Mouse (Mus musculus) intestine, embryonic 16.5 days (tissue): ENCODE data around the gene Kif26b. TPM values are rescaled to one million over a fixed set of nuclear protein-coding genes. Genes with fewer than 3 reads are reported as not detected.

Source experiments
- ATAC-seq: fragments of 200-750 bp; cut with Nextera tagmentation; 2 replicates; pipeline ENCODE4 v1.8.0; 2017; ENCODE audit warnings: moderate TSS enrichment, moderate library complexity
- H3K27ac ChIP-seq: fragments of 300-500 bp; sonication (generic); 2 replicates; pipeline ENCODE4 v1.5.1; 2014; ENCODE audit warnings: mild to moderate bottlenecking, low read length
- H3K27me3 ChIP-seq: fragments of 300-500 bp; sonication (generic); replicated peaks from 2 replicates; pipeline ENCODE4 v1.6.1; 2014; ENCODE audit warnings: low read length, control low read depth, mixed read lengths; ENCODE audit not compliant: control insufficient read depth, insufficient read depth
- H3K36me3 ChIP-seq: fragments of 300-500 bp; sonication (generic); 2 replicates; pipeline ENCODE4 v1.6.1; 2014; ENCODE audit warnings: low read length, control low read depth; ENCODE audit not compliant: control insufficient read depth, insufficient read depth
- H3K4me1 ChIP-seq: fragments of 300-500 bp; sonication (generic); 2 replicates; pipeline ENCODE4 v1.6.1; 2014; ENCODE audit warnings: low read length, control low read depth, mixed read lengths; ENCODE audit not compliant: control insufficient read depth, insufficient read depth
- H3K4me2 ChIP-seq: fragments of 300-500 bp; sonication (generic); 2 replicates; pipeline ENCODE4 v1.6.1; 2014; ENCODE audit warnings: low read depth, low read length, control low read depth
- H3K4me3 ChIP-seq: fragments of 300-500 bp; sonication (generic); 2 replicates; pipeline ENCODE4 v1.5.1; 2014; ENCODE audit warnings: mild to moderate bottlenecking, low read length
- H3K9ac ChIP-seq: fragments of 300-500 bp; sonication (generic); 2 replicates; pipeline ENCODE4 v1.6.1; 2014; ENCODE audit warnings: low read depth, low read length
- H3K9me3 ChIP-seq: fragments of 300-500 bp; sonication (generic); 2 replicates; pipeline ENCODE4 v1.6.1; 2016; ENCODE audit warnings: low read length, control low read depth; ENCODE audit not compliant: control insufficient read depth
- WGBS: fragments of 180-500 bp; shearing (Covaris S2); extraction: QIAGEN DNeasy Blood & Tissue Kit; methylation state at CpG from one replicate; pipeline ENCODE4 v1.1.7; 2014; 5-methylcytosine and 5-hydroxymethylcytosine counted together
- polyA plus RNA-seq: library from polyadenylated mRNA; unstranded; fragments of >200 nt; fragmentation: Nextera tagmentation; extraction: Ambion mirVana; gene quantifications from 2 replicates; pipeline ENCODE4 v1.2.1, GENCODE M21; 2015

Gene Kif26b
- polyA plus RNA-seq, 1 experiment from 2014 or later: 1.5 TPM

DNA sequence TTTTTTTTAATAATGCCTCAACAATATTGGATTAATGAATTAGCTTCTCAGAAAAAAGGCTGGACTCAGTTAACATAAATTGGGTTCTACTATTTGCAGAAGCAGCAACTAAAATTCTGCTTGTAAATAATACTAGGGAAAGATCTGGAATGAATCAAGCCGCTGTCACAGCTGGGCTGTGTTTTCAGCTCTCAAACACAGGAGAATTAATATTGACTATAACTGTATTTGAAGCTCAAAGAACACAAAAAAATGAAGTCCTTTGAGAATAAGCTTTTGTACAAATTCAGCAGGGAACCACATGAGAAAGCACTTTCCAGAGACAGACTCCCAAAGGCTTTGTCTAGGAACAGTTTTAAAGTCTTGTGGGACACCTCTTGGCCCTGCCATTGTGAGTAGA is 134.6 kb downstream of the Kif26b start:
- no peak overlapping the region for H3K4me2 ChIP-seq
- H3K4me3 ChIP-seq: no peak overlapping the region
- no peaks in the 10 kb centered on the region for H3K36me3 ChIP-seq
- H3K9ac ChIP-seq: no peak overlapping the region
- no peak overlapping the region for H3K27ac ChIP-seq
- H3K9me3 ChIP-seq: no peaks in the 10 kb centered on the region
- H3K4me1 ChIP-seq: no peaks in the 10 kb centered on the region; the same call in 1 of the 2 replicates
- no peak for ATAC-seq
- 61% methylated on average over 1 of the region's 1 CpGs for WGBS
- H3K27me3 ChIP-seq: no peaks in the 10 kb centered on the region

DNA sequence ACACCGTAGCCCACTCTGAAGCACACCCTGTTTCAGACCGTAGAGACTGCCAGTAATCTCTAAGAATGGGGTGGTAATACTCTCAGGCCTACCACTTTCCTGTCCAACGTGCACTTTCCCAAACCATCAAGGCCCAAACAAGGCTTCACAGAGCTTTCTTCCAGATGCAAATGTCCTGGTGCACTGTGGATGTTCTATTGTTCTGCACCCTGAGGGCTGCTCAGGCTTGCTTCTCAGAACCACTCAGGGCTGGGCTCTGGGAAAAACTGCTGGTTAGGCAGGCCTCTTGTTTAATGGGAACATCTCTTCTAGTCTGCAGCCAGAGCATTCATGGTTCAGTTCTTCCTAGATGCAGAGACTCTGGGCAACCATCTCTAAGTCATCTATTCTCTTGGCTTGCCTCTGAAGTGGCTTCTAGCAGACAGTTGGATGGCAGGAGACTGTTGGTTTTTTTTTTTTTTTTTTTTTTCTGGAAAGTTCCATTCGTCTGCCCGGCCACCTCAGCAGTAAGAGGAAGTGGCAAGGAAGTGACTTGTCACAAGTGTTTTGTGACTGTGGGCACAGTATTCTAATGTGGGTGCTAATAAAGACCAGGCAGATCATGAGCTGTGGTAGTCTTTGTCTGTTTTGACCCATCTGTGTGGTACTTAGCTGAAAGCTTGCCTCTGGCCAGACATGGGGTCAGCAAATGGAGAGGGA is 135.5 kb downstream of the Kif26b start:
- WGBS: 77% methylated on average over 5 of the region's 5 CpGs
- H3K9me3 ChIP-seq: no peaks in the 10 kb centered on the region
- no peak overlapping the region for H3K9ac ChIP-seq
- no peak overlapping the region for H3K27ac ChIP-seq
- no peak overlapping the region for H3K4me2 ChIP-seq
- no peak for ATAC-seq
- H3K4me1 ChIP-seq: no peaks in the 10 kb centered on the region; the same call in 1 of the 2 replicates
- no peaks in the 10 kb centered on the region for H3K36me3 ChIP-seq
- H3K4me3 ChIP-seq: no peak overlapping the region
- no peaks in the 10 kb centered on the region for H3K27me3 ChIP-seq

DNA sequence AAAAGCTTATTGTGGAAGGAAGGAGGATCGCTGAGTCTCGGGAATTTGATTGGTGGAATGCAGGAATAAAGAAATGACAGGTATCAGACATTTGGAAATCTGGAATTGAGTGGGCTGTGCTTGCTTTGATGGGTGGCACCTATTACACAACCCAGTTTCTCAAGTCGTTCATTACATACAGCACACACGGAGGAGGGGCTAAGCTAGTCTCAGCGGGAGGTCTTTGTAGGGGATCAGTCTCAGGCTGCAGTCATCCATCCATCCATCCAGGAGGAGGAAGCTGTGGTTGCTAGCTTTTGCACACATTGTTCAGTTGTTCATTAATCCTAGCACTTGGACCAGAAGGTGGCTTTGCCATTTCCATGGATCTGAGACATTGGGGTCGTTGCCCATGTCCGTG is 137.6 kb downstream of the Kif26b start:
- Histone ChIP-seq H3K4me3 (no peak overlapping the region), H3K4me2 (no peak overlapping the region), H3K9me3 (no peaks in the 10 kb centered on the region), H3K9ac (no peak overlapping the region), H3K36me3 (no peaks in the 10 kb centered on the region), H3K27ac (no peak overlapping the region), H3K27me3 (no peaks in the 10 kb centered on the region), H3K4me1 (no peaks in the 10 kb centered on the region; the same call in 1 of the 2 replicates)
- 78% methylated on average over 7 of the region's 7 CpGs for WGBS
- no peak for ATAC-seq

DNA sequence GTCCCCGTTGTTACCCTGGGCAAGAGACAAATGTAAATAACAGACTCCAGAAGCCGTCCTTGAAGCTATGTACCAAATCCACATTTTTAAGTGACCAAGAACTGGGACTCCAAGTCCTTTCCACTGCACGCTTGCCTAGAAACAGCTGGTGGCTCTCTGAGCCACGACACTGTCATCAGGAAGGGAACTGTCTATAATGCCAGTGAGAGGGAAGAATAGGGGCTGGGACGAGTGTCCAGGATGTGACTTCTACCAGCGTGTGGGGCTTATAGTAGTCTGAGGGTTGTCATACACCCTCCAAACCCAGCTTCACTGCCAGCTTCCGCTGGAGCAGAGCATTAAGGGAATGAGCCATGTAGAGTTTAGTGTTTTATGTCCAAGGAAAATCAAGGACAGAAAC is 138.9 kb downstream of the Kif26b start:
- no peak overlapping the region for H3K4me3 ChIP-seq
- H3K9me3 ChIP-seq: no peaks in the 10 kb centered on the region
- 61% methylated on average over 7 of the region's 7 CpGs for WGBS
- H3K36me3 ChIP-seq: no peaks in the 10 kb centered on the region
- no peaks in the 10 kb centered on the region; the same call in 1 of the 2 replicates for H3K4me1 ChIP-seq
- no peak for ATAC-seq
- H3K9ac ChIP-seq: no peak overlapping the region
- no peak overlapping the region for H3K4me2 ChIP-seq
- no peaks in the 10 kb centered on the region for H3K27me3 ChIP-seq
- H3K27ac ChIP-seq: no peak overlapping the region

DNA sequence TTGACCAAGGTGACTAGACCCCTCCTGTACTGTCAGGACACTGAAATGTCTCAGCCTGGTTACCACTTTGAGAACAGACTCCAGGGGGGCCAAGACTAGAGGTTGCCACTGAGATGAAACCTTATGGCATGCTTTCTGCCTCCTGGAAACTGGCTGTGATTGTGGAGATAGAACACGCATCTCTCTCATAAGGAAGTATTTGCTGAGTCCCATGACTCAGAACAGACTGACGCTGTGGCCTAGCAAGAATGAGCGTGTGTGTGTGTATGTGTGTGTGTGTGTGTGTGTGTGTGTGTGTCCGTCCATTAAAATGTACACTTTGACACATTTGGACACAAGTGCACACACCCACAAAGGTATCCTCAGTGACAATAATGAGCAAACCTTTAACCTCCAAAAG is 140.0 kb downstream of the Kif26b start:
- no peaks in the 10 kb centered on the region for H3K36me3 ChIP-seq
- no peak overlapping the region for H3K4me2 ChIP-seq
- no peak overlapping the region for H3K4me3 ChIP-seq
- no peaks in the 10 kb centered on the region for H3K9me3 ChIP-seq
- no peak overlapping the region for H3K27ac ChIP-seq
- no peaks in the 10 kb centered on the region; the same call in 1 of the 2 replicates for H3K4me1 ChIP-seq
- no peaks in the 10 kb centered on the region for H3K27me3 ChIP-seq
- 85% methylated on average over 4 of the region's 4 CpGs for WGBS
- no peak overlapping the region for H3K9ac ChIP-seq
- ATAC-seq: no peak

DNA sequence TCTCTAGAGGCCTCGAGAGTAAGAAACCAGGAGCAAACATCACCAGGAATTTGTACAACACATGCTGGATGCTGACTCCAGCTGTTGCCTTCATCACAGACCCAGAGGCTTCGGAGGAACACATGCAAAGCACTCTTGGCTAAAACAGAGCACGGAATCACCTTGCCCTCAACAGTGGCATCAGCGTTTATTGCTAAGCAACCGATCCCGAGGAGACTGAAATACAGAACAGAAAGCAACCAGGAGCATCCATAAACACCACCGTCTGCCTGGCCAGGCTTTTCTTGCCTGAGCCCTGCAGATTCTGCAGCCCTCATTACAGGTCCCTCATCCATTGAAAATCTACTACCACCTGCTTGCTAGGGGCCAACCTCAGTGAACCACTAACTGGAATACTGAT is 144.1 kb downstream of the Kif26b start:
- no peak for ATAC-seq
- WGBS: 49% methylated on average over 7 of the region's 7 CpGs
- H3K36me3 ChIP-seq: no peaks in the 10 kb centered on the region
- no peaks in the 10 kb centered on the region for H3K27me3 ChIP-seq
- H3K9ac ChIP-seq: no peak overlapping the region
- no peak overlapping the region for H3K4me2 ChIP-seq
- no peaks in the 10 kb centered on the region for H3K9me3 ChIP-seq
- no peak overlapping the region for H3K27ac ChIP-seq
- H3K4me1 ChIP-seq: peaks cover 2% of the 10 kb centered on the region; the same call in 1 of the 2 replicates
- no peak overlapping the region for H3K4me3 ChIP-seq

DNA sequence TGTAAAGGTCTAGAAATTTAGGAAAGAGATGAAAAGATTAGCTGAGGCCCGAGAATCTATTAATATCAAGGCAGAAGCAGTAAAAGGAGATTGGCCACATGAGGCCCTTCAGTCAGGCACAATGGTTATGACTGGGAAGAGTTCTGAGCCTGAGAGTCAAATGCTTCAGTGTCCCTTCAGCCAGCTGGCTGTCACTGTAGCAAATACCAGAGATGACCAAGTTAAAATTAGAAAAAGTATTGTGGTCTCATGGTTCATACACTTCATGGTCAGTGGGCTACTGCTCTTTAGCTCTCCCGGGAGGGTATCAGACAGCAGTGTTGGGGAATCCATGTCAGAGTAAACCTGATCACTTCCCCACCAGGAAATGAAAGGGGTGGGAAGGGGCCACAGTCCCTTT is 144.6 kb downstream of the Kif26b start:
- 75% methylated on average over 2 of the region's 2 CpGs for WGBS
- Histone ChIP-seq H3K9ac (no peak overlapping the region), H3K4me1 (peaks cover 2% of the 10 kb centered on the region; the same call in 1 of the 2 replicates), H3K4me2 (no peak overlapping the region), H3K4me3 (no peak overlapping the region), H3K27ac (no peak overlapping the region), H3K9me3 (no peaks in the 10 kb centered on the region), H3K36me3 (no peaks in the 10 kb centered on the region), H3K27me3 (no peaks in the 10 kb centered on the region)
- no peak for ATAC-seq

DNA sequence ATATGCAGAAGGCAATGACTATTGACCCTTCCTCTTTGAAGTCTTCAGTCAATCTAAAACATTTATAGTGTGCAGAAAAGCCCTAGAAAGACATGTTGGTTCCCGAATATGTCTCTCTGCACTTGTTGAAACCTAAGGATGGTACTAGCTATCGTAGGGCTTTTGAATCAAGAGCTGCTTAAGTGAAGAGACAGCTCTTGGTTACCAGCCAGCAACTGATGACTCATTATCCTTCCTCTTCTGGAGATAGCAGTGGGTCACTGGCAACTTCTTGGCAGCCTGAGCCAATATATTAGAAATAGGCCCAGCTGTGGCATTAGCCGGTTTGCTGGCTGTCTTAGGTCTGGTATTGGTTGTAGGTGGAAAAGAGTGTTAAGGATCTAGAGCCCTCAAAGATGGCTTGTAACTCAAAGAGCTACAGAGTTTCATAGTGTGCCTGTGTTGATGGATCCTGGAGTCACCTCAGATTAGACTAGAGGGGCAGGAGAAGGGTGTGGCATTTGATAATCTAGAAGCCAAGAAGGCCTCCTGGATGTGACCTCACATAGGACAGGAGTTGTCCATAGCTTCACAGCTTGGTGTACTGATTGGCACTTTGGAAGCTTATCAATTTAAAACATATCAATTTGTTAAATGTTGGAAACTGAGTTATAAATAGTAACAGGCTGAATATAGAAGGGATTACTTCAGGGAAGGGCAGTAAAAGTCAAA is 146.8 kb downstream of the Kif26b start:
- Histone ChIP-seq H3K36me3 (no peaks in the 10 kb centered on the region), H3K27ac (no peak overlapping the region), H3K4me3 (no peak overlapping the region), H3K27me3 (no peaks in the 10 kb centered on the region), H3K4me1 (peaks cover 2% of the 10 kb centered on the region; the same call in 1 of the 2 replicates), H3K9me3 (no peaks in the 10 kb centered on the region), H3K9ac (no peak overlapping the region), H3K4me2 (no peak overlapping the region)
- WGBS: 83% methylated on average over 3 of the region's 3 CpGs
- no peak for ATAC-seq

DNA sequence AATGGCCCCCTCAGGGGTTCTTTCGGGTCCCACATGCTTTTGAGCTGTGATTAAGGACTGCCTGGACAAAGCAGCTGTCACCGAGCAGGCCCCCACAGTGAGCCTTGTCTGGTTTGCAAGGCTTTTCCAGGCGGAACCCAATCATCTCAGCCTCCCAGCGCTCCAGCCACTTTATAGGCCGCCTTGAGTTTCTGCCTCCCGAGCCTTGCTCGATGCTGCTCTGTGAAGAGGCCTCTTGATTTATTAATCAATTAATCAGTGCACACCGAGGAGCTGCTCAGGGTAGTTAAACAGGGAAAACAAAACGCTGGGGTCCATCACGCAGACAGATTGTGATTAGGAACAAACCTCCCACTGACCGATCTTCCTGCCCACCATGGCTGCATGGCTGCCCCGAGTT is 148.2 kb downstream of the Kif26b start:
- H3K4me1 ChIP-seq: peaks cover 2% of the 10 kb centered on the region; the same call in 1 of the 2 replicates
- H3K4me3 ChIP-seq: no peak overlapping the region
- no peaks in the 10 kb centered on the region for H3K9me3 ChIP-seq
- 52% methylated on average over 12 of the region's 12 CpGs for WGBS
- H3K9ac ChIP-seq: no peak overlapping the region
- H3K27ac ChIP-seq: no peak overlapping the region
- ATAC-seq: no peak
- no peak overlapping the region for H3K4me2 ChIP-seq
- H3K27me3 ChIP-seq: no peaks in the 10 kb centered on the region
- no peaks in the 10 kb centered on the region for H3K36me3 ChIP-seq
